Mouse (Mus musculus) lung, postnatal 0 days (tissue): ENCODE results near the gene Kcnn4.

Experiments used
- CTCF ChIP-seq: IDR thresholded peaks from 2 replicates; pipeline ENCODE4 v1.5.1; 2016; ENCODE audit warnings: antibody characterized with exemption, mild to moderate bottlenecking
- EP300 ChIP-seq: IDR thresholded peaks from 2 replicates; pipeline ENCODE4 v1.6.1; 2016; ENCODE audit warnings: antibody characterized with exemption, mild to moderate bottlenecking, control low read depth

DNA sequence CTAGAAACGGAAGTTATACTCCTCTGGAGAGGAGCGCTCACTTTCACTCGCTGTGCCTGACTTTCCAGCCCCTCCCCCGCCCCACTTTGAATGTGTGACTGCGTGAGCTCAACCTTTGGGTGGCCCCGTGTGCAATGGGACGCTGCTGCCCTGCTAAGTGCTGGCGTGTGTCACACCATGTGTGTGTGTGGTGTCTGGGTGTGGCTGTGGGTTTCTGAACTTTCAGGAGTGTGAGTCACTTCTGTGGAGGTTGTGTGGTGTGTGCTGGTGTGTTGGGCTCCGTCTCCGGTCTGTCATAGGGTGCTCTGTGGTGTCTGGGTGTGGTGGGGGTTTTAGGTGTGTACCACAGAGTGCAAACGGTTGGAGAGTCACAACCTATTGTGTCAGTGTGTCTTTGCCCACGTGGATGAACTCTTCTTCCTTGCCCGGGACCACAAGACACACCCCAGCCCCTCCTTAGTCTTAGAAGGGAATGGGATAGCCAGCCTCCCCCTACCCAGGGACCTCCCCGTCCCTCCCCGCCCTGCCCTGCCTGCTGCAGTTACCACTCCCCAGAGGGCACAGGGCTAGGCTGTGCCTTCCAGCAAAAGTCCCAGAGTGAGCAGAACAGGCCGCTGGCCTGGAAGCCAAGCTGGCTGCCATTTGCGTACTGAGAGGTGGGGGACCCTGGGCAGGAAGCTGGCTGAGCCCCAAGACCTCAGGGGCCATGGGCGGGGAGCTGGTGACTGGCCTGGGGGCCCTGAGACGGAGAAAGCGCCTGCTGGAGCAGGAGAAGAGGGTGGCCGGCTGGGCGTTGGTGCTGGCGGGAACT lies at the start of gene Kcnn4:
- TF ChIP-seq CTCF (no peak), EP300 (no peak)
